Mouse (Mus musculus) liver, postnatal 0 days (tissue): ENCODE results near the gene Ppp1r13b. TPM values are rescaled to one million over a fixed set of nuclear protein-coding genes. Genes with fewer than 3 reads are reported as not detected.

Experiments
- ATAC-seq: fragments of 200-750 bp; cut with Nextera tagmentation; 2 replicates; pipeline ENCODE4 v1.8.0; 2017; ENCODE audit warnings: mild to moderate bottlenecking, moderate library complexity
- DNase-seq: peaks from one replicate; pipeline ENCODE4 v3.0.0-alpha.2; 2016
- H3K27ac ChIP-seq: fragments of 300-500 bp; sonication (generic); 2 replicates; pipeline ENCODE4 v1.5.1; 2014; ENCODE audit warnings: antibody characterized with exemption, moderate library complexity, mild to moderate bottlenecking, low read depth
- H3K27me3 ChIP-seq: fragments of 300-500 bp; sonication (generic); 2 replicates; pipeline ENCODE4 v1.6.1; 2014; ENCODE audit warnings: low read length, control low read depth, mixed read lengths; ENCODE audit not compliant: insufficient read depth
- H3K36me3 ChIP-seq: fragments of 300-500 bp; sonication (generic); replicated peaks from 2 replicates; pipeline ENCODE4 v1.6.1; 2014; ENCODE audit warnings: mild to moderate bottlenecking, control low read depth, low read length, moderate library complexity, mixed read lengths; ENCODE audit not compliant: insufficient read depth
- H3K4me1 ChIP-seq: fragments of 300-500 bp; sonication (generic); 2 replicates; pipeline ENCODE4 v1.6.1; 2014; ENCODE audit warnings: antibody characterized with exemption, mild to moderate bottlenecking, control low read depth; ENCODE audit not compliant: insufficient read depth
- H3K4me2 ChIP-seq: fragments of 300-500 bp; sonication (generic); 2 replicates; pipeline ENCODE4 v1.6.1; 2014; ENCODE audit warnings: low read depth, mild to moderate bottlenecking, low read length, moderate library complexity, mixed read lengths
- H3K4me3 ChIP-seq: fragments of 300-500 bp; sonication (generic); 2 replicates; pipeline ENCODE4 v1.5.1; 2014; ENCODE audit warnings: low read depth, low read length
- H3K9ac ChIP-seq: fragments of 300-500 bp; sonication (generic); replicated peaks from 2 replicates; pipeline ENCODE4 v1.6.1; 2014; ENCODE audit warnings: mild to moderate bottlenecking, moderate library complexity
- H3K9me3 ChIP-seq: fragments of 300-500 bp; sonication (generic); 2 replicates; pipeline ENCODE4 v1.6.1; 2016; ENCODE audit warnings: mild to moderate bottlenecking, control low read depth, low read length, mixed read lengths
- CTCF ChIP-seq: sonication (generic); IDR thresholded peaks from 2 replicates; pipeline ENCODE4 v1.5.1; 2016; ENCODE audit warnings: antibody characterized with exemption, low read depth
- EP300 ChIP-seq: IDR thresholded peaks from 2 replicates; pipeline ENCODE4 v1.6.1; 2016; ENCODE audit warnings: antibody characterized with exemption, low read depth, mild to moderate bottlenecking
- WGBS: fragments of 180-500 bp; shearing (Covaris S2); extraction: QIAGEN DNeasy Blood & Tissue Kit; methylation state at CpG from one replicate; pipeline ENCODE4 v1.1.7; 2014; ENCODE audit not compliant: insufficient replicate concordance; 5-methylcytosine and 5-hydroxymethylcytosine counted together
- polyA plus RNA-seq: library from polyadenylated mRNA; unstranded; fragments of >200 nt; fragmentation: Nextera tagmentation; extraction: Ambion mirVana; gene quantifications from 2 replicates; pipeline ENCODE4 v1.2.1, GENCODE M21; 2015

The Ppp1r13b gene
- polyA plus RNA-seq, 1 experiment from 2014 or later = 4.5 TPM

- Histone ChIP-seq H3K9me3 (no peaks in the 10 kb centered on the region), H3K4me1 (peaks cover 12% of the 10 kb centered on the region), H3K27me3 (no peaks in the 10 kb centered on the region), H3K4me2 (no peak overlapping the region), H3K4me3 (no peak overlapping the region), H3K9ac (no peak overlapping the region), H3K27ac (no peak overlapping the region), H3K36me3 (no peaks in the 10 kb centered on the region)
- TF ChIP-seq EP300 = no peak
- no peak for TF ChIP-seq CTCF
- ATAC-seq = no peak
- DNase-seq = no peak
- 50% methylated on average over 12 of the region's 12 CpGs for WGBS
Observed at GRCm38 (mm10) chr12:111901105-111901875, 6.6 kb downstream of the Ppp1r13b start.

- Histone ChIP-seq H3K4me3 (no peak overlapping the region), H3K4me1 (peaks cover 17% of the 10 kb centered on the region), H3K9ac (no peak overlapping the region), H3K9me3 (no peaks in the 10 kb centered on the region), H3K27ac (no peak overlapping the region), H3K27me3 (no peaks in the 10 kb centered on the region), H3K36me3 (no peaks in the 10 kb centered on the region), H3K4me2 (no peak overlapping the region)
- DNase-seq = no peak
- TF ChIP-seq EP300 = no peak
- TF ChIP-seq CTCF = no peak
- 78% methylated on average over 5 of the region's 5 CpGs for WGBS
- ATAC-seq = no peak
Observed at GRCm38 (mm10) chr12:111899646-111900045, 8.3 kb downstream of the Ppp1r13b start.

- no peak overlapping the region for H3K4me3 ChIP-seq
- H3K36me3 ChIP-seq = no peaks in the 10 kb centered on the region
- no peaks in the 10 kb centered on the region for H3K27me3 ChIP-seq
- H3K9me3 ChIP-seq = no peaks in the 10 kb centered on the region
- H3K4me1 ChIP-seq = peaks cover 21% of the 10 kb centered on the region
- WGBS = 63% methylated on average over 9 of the region's 9 CpGs
- H3K9ac ChIP-seq = no peak overlapping the region
- ATAC-seq (no peak), DNase-seq (no peak)
- H3K27ac ChIP-seq = no peak overlapping the region
- TF ChIP-seq CTCF (no peak), EP300 (no peak)
- H3K4me2 ChIP-seq = no peak overlapping the region
Observed at GRCm38 (mm10) chr12:111898686-111899085, 9.2 kb downstream of the Ppp1r13b start.

- peaks cover 21% of the 10 kb centered on the region for H3K4me1 ChIP-seq
- TF ChIP-seq CTCF (0 out of 2 replicates have a peak, but pooled peaks have one; percentile 19), EP300 (peak; percentile 56)
- ATAC-seq = peak; percentile 90
- no peaks in the 10 kb centered on the region for H3K9me3 ChIP-seq
- H3K36me3 ChIP-seq = no peaks in the 10 kb centered on the region
- no peak overlapping the region for H3K4me3 ChIP-seq
- H3K4me2 ChIP-seq = peak overlapping the region; percentile 18; the same call in 1 of the 2 replicates
- H3K27ac ChIP-seq = peak overlapping the region; percentile 63
- DNase-seq = peak; percentile 58
- no peaks in the 10 kb centered on the region for H3K27me3 ChIP-seq
- WGBS = 15% methylated on average over 7 of the region's 7 CpGs
- H3K9ac ChIP-seq = no peak overlapping the region
Observed at GRCm38 (mm10) chr12:111896908-111897661, 10.8 kb downstream of the Ppp1r13b start.

GRCm38 (mm10) chr12:111894082-111894481 is 13.8 kb downstream of the Ppp1r13b start:
- no peak overlapping the region for H3K4me3 ChIP-seq
- DNase-seq (no peak), ATAC-seq (no peak)
- no peak for TF ChIP-seq EP300
- TF ChIP-seq CTCF = no peak
- H3K4me2 ChIP-seq = no peak overlapping the region
- WGBS = 60% methylated on average over 1 of the region's 1 CpGs
- H3K4me1 ChIP-seq = peaks cover 21% of the 10 kb centered on the region
- no peaks in the 10 kb centered on the region for H3K9me3 ChIP-seq
- no peaks in the 10 kb centered on the region for H3K27me3 ChIP-seq
- 0 out of 2 replicates have a peak overlapping the region, but pooled peaks have one; percentile 22 for H3K27ac ChIP-seq
- no peaks in the 10 kb centered on the region for H3K36me3 ChIP-seq
- no peak overlapping the region for H3K9ac ChIP-seq

GRCm38 (mm10) chr12:111892981-111893380 is 14.9 kb downstream of the Ppp1r13b start:
- H3K4me2 ChIP-seq = no peak overlapping the region
- DNase-seq = no peak
- H3K9me3 ChIP-seq = no peaks in the 10 kb centered on the region
- H3K27ac ChIP-seq = no peak overlapping the region
- 80% methylated on average over 1 of the region's 1 CpGs for WGBS
- TF ChIP-seq EP300 (no peak), CTCF (no peak)
- H3K36me3 ChIP-seq = no peaks in the 10 kb centered on the region
- H3K4me3 ChIP-seq = no peak overlapping the region
- H3K4me1 ChIP-seq = peaks cover 21% of the 10 kb centered on the region
- ATAC-seq = no peak
- H3K27me3 ChIP-seq = no peaks in the 10 kb centered on the region
- H3K9ac ChIP-seq = no peak overlapping the region
